Mouse (Mus musculus) ovary, postnatal 36 days (tissue): Measurements from ENCODE around the gene Catsper3.

Experiments
- DNase-seq: peaks from one replicate; pipeline ENCODE4 v3.0.0; 2022; ENCODE audit warnings: low spot score, mixed read lengths

Catsper3 gene

DNA sequence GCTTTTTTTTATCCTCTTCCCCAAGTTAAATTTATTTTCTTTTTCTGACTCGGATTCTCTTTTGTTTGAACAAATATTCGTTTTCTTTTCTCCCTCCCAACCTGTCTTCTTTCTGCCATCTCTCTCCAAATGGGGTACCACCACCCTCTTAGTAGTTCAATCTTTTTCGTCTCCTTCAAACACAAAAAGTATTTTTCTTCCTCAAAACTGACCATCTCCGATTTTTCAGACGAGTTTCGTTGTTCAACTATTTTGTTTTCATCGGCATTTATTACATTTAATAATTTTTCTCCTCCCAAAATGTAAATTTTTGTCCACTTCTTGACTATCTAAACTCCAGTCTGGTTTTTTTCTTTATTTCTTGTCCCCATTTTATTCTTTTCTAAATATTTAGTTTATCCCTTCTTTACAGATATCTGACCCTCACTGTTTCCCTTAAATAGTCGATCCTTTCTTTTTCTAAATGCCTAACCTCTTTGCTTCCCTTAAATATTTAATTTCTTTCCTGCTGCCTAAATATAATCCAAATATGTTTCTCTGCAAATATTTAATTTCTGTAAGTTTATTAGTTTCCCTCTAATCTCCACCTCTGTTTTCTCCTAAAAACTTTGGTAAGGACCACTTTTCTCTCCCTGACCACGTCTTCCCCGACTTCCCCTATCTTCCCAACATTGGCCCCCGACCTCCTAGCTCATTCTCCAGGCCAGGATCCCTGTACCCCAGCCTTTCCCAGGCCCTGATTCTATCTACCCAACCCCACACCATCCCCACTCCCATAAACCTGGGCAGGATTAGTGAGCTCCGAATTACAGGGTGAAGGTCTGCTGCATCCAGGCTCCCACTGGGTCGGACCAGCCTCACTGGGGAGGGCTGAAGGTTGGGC lies 42.7 kb downstream of the Catsper3 start:
- no peak for DNase-seq

DNA sequence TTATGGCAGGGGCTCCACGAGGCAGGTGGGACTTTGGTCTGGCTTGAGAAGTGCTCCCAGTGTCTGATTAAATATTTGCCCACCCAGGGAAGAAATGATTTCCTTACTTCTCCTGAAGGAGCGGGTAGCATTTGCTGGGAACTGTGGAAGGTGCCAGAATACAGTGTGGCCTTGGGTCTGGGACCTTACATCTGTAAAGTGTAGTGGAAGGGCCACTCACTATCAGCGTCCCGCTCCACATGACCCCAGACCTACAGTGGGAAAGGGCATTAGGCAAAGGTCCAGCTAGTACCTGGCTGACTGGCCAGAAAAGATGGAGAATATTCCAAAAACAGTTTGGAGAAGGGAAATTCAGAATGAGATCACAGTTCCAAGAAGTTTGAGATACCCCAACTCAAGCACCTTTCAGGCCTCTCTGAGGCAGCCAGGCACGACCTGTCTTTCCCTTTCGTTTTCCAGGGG lies 43.3 kb downstream of the Catsper3 start:
- no peak for DNase-seq

- DNase-seq = no peak
These were observed 44.0 kb downstream of the Catsper3 start for GRCm38 (mm10) chr13:55828141-55829017.

DNA sequence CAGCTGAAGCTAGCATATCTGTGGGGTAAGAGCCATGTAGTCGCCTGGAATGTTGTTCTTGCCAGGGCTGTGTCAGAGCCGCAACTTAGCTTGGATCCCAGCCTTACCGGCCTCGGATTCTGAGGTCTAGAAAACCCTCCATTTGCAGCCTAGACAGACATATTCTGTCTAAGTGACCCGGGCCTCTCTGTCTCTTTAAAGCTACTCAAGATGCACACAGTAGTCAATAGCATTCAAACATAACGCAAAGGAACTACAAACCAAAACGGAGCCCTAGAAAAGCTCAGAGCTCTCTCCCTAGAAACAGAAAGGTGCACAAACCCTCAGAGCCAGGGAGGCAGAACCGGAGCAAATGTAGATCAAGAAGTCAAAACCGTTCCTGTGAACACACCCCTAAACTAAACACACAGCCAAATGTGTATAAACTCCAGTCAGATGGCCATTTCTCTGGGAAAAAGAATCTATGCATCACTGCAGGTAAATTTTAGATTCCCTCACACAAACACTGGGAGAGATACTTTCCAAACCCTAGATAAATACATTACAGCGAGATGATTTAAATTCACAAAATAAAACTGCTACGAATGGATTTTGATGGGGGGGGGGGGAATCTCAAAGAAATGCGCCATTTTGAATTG lies 44.8 kb downstream of the Catsper3 start:
- no peak for DNase-seq

DNA sequence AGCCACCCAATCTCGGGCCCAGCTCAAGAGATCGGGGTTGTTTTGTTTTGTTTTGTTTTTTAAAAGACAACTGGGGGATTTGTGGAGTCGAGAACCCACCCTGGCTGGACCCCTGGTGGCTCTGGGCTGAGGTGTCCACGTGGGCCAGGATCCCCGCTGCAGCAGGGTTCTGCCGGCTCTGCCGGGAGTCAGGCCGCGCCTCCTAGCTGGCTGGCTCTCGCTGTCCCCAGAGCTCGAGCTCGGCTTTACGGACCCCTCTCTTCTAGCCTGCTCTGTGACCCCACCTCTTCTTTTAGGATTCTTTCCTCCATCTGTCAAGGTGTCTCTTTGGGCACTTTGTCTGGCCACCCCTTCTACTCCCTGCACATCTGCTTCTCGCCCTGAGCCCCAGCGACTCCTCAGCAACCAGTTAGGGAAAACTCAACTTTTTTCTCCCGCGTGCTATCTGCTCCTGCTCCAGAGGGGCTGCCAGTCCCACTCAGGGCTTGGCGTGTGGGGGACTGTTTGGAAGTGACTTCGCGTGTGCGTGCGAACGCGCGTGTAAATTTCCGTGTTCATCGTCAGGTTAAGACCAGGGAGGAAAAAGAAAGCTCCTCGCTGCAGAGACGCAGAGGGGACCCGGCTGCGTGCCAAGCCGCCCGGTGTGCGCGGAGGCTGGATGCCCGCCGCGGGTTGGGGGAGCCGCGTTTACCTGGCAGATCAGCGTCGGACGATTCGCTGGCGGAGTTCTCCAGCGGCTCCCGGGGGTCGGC lies 45.9 kb downstream of the Catsper3 start:
- DNase-seq = no peak

DNA sequence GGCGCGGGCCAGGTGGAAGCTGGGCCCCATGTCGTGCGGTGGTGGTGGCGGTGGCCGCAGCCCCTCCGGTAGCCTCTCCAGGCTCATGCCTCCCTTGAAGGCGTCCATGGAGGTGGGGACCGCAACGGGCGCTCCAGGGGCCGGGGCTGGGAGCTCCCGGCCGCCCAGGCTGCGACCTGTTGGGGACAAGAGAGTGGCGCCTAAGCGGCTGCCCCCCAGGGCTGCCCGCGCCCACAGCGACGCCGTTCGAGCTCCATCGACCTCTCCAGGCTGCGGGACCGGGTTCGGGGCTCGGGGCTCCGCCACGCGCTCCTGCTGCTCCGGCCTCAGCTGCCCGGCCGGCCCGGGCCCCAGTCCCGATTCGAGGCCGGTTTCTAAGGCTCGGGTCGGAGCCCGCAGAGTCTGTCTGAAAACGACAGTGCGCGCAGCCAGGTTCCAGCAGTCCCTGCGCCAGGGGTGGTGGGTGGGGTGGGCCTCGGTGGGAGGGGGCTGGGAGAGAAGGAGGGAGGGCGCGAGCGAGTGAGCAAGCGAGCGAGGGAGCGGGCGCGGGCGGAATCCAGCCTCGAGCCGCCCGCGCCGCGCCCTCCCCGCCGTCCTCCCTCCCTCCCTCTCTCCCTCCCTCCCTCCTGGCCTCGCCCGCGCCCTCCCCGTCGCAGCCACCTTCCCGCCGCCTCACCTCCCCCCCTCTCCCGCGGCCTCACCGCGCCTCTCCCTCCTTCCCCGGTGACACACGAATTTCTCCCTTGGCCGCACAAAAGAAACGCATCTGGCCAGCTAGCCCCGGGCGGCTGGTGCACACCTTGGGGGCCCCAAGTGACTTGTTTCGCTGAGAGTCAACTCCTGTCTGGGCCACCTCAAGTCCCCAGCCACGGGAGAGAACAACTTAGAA lies 46.7 kb downstream of the Catsper3 start:
- DNase-seq = no peak

DNA sequence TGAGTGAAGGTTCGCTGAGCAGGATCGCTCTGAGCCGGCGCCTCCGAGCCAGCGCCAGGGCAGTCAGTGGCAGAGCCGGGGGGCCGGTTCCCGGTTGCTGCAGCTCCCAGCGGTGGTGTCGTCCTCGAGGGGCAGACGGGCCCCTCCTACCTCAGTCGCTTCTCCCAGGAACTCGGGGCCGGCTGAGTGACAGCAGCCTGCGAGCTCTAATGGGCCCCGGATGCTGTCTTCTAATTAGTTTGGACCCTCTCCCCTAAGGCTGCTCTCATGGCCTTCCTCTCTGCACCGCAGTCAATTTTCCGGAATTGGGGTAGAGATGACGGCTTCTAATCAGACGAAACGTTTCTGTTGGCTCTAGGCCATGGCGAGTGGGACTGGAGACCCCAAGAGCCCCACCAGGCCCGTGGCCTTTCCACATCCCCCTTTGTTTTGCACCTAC lies 47.4 kb downstream of the Catsper3 start:
- no peak for DNase-seq

DNA sequence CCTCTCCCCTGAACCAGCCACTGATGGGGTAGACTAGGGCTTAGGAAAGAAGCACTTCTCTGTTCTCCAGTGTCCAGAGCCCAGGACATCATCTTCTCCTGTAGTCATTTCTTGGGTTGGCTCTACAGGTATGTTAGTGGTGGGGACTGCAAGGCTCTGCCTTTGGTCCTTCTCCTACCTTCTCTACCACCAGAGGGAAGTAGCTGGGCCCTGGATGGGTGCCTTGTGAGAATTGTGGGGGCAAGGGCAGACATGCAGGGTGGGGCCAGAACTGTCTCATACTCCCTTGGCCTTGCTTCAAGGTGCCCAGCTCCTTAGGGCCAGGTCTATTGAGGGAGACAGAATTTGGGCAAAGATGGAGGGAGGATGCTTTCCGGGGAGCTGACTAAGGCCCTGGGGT lies 48.2 kb downstream of the Catsper3 start:
- no peak for DNase-seq

- DNase-seq = no peak
These were observed 49.6 kb downstream of the Catsper3 start for GRCm38 (mm10) chr13:55833921-55834320.

DNA sequence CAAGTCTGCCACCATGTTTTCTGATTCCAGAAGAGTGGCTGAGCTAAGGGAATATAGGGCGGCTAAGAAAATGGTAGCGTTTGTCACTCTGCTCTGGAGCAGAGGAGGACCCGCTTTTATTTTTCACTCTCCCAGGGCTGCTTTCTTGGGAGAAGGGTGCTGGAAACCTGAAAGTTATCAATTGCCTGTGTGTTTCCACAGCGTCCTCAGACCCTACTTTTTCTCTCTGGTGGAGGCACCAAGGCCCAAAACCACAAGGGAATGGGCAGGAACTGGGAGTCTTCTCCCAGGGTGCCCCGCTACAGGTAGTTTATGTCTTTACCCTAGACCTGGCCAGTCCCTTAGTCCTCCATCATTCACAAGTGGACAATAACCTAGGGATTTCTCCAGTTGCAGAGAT lies 50.3 kb downstream of the Catsper3 start:
- DNase-seq = no peak

DNA sequence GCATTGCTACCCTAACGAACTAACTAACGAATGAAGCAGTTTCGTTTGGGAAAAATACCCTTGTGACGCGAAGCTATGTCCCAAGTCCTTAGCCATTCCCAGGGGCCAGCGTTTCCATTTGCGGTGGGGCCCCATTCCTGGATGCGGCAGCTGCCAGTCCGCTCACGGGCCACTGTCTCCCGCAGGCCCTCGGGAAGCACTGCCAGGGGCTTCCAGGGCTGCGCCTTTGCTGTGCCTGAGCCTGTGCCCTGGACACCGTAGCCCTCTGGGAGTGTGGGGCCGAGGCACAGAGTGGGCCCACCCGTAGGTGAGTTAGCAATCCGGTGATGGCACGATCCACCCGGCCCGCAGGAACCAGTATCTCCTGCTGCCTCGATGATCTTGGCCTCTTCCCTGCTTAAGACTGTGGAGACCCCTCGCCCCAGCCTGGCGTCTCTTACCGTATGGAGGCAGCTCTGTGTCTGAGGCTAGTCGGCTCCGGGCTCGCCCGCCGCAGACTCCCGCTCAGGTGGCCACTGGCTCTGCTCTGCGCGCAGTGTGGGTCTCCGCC lies 51.3 kb downstream of the Catsper3 start:
- no peak for DNase-seq

DNA sequence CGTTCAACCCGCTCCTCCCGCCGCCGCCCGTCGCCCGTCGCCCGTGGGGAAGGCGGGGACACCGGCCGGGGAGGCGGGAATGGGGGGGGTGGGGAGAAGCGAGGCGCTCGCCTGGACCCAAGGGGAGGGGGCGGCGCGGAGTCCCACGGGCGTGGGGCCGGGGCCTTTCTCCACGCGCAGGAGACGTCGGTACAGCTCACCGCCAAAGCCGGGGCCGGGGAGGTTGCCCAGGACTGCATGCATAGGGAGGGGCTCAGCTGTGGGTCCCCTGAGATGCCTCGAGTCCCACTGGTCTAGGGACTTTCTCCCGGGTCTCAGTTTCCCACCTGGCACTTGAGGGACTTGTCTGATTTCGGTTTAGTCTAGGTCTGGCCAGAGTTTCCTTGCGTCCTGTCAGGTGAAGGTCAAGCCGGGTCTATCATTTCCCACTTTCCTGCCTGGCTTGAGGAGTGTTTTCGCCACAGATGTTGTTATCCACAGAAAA lies 51.8 kb downstream of the Catsper3 start, which contains the start of gene Pitx1:
Pitx1 (minus strand) TSS at position 51 of the 484 bp plus-strand sequence.
- no peak for DNase-seq

GRCm38 (mm10) chr13:55836786-55837780 lies 52.7 kb downstream of the Catsper3 start:
- no peak for DNase-seq

DNA sequence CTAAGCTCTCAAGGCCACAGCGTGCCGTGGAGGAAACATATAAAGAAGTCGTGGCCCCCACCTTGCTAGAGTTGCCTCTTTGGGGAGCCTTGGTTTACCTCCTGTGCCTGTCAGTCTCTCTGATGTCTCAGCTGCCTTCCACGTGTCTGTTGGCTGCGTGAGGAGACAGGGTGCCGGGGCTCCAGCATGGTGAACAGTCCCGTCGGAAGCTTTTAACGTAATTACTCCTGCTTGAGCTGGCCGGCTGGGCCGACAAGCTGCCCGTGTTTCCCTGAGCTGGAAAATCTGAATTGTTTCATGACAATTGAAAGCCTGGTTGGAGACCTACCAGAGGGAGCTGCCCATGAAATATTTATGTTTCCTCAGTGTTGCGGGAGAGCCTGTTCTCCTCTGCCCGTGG lies 55.9 kb downstream of the Catsper3 start:
- no peak for DNase-seq

DNA sequence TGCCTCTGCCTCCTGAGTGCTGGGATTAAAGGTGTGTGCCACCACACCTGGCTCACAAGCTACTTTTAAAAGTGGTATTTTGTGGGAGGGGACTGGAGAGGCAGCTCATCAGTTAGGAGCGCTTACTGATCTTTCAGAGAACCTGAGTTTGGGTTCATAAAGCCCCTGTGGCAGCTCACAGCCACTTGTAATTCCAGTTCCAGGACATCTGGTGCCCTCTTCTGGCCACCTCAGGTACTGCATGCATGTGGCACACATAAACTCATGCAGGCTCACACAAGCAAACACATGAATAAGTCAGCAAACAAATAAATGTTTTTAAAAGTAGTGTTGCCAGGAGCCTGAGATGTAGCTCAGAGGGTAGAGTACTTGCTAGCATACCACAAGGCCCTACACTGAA lies 59.3 kb downstream of the Catsper3 start:
- DNase-seq = no peak

GRCm38 (mm10) chr13:55847805-55848204 lies 63.4 kb downstream of the Catsper3 start:
- no peak for DNase-seq

DNA sequence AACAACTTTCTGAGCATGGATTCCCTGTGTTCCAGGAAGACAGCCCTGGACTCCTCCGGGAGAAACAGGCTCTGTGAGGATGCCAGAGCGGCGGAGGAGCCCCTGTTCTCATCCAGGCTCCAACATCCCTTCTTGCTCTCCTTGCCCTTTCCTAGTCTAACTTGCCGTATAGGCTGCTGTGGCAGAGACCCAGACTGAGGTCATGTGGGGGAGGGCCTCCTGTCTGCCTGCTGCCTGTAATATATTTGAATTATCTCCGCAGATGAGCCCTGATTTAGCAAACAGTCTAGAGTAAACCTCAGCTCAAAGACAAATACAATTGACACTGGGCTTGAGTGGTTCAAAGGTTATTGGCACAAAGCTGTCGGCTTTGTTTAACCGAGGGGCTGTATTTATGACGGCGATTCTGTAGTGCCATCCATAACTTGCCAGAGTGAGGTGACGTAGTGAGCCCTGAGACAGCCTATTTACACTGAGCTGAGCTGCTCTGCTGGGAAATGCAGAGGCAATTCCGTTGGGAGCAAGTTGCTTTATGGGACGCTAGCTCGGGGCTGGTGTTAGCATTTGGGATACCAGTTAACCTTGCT lies 64.3 kb downstream of the Catsper3 start:
- no peak for DNase-seq

GRCm38 (mm10) chr13:55850726-55851125 lies 66.4 kb downstream of the Catsper3 start:
- DNase-seq = no peak
